Mouse (Mus musculus): ENCODE measurements around the gene Cabp1. TPM values are rescaled to one million over a fixed set of nuclear protein-coding genes. Genes with fewer than 3 reads are reported as not detected.

Gene Cabp1
- polyA plus RNA-seq, 1 experiment from 2014 or later, result 0.96 TPM

- 47% methylated on average over 5 of the region's 5 CpGs for WGBS
- H3K27me3 ChIP-seq, result peaks cover 53% of the 10 kb centered on the region
- H3K4me1 ChIP-seq (replicated peaks), result peaks cover 41% of the 10 kb centered on the region
Observed at GRCm38 (mm10) chr5:115188824-115189223, 5.4 kb downstream of the Cabp1 start.

GRCm38 (mm10) chr5:115187188-115188131 lies 6.7 kb downstream of the Cabp1 start:
- H3K4me1 ChIP-seq (replicated peaks), result peaks cover 41% of the 10 kb centered on the region
- no peak overlapping the region for H3K9ac ChIP-seq
- H3K27me3 ChIP-seq, result peaks cover 40% of the 10 kb centered on the region
- H3K36me3 ChIP-seq, result no peaks in the 10 kb centered on the region
- 17% methylated on average over 26 of the region's 26 CpGs for whole genome bisulfite sequencing
- H3K4me3 ChIP-seq, result peak overlapping the region; percentile 3
- peak; percentile 83 for ATAC-seq (replicated peaks; ENCODE audit: insufficient number of reproducible peaks, insufficient read depth, low FRiP score, low read depth)
- peak overlapping the region; percentile 40 for H3K4me2 ChIP-seq
- peak overlapping the region; percentile 64 for H3K27ac ChIP-seq
- H3K9me3 ChIP-seq (replicated peaks), result no peaks in the 10 kb centered on the region

More at GRCm38 (mm10) chr5:115188824-115189223, 5.4 kb downstream of the Cabp1 start:
- no peak for ATAC-seq (replicated peaks; ENCODE audit: insufficient number of reproducible peaks, insufficient read depth, low FRiP score, low read depth)
- Histone ChIP-seq H3K4me3 (no peak overlapping the region), H3K27ac (no peak overlapping the region), H3K9ac (no peak overlapping the region), H3K9me3 (replicated peaks) (no peaks in the 10 kb centered on the region), H3K36me3 (no peaks in the 10 kb centered on the region), H3K4me2 (no peak overlapping the region)

GRCm38 (mm10) chr5:115186371-115187073 lies 7.7 kb downstream of the Cabp1 start:
- no peak overlapping the region for H3K27ac ChIP-seq
- peaks cover 46% of the 10 kb centered on the region for H3K4me1 ChIP-seq (replicated peaks)
- ATAC-seq (replicated peaks; ENCODE audit: insufficient number of reproducible peaks, insufficient read depth, low FRiP score, low read depth), result no peak
- H3K27me3 ChIP-seq, result peaks cover 30% of the 10 kb centered on the region
- no peak overlapping the region for H3K9ac ChIP-seq
- H3K36me3 ChIP-seq, result no peaks in the 10 kb centered on the region
- H3K9me3 ChIP-seq (replicated peaks), result no peaks in the 10 kb centered on the region
- H3K4me2 ChIP-seq, result peak overlapping the region; percentile 40
- WGBS, result 37% methylated on average over 17 of the region's 17 CpGs
- peak overlapping the region; percentile 3 for H3K4me3 ChIP-seq

- Histone ChIP-seq H3K4me1 (replicated peaks) (peaks cover 54% of the 10 kb centered on the region), H3K27me3 (peaks cover 12% of the 10 kb centered on the region), H3K4me2 (peak overlapping the region; percentile 37), H3K36me3 (no peaks in the 10 kb centered on the region), H3K4me3 (peak overlapping the region; percentile 15; the same call in 1 of the 2 replicates), H3K9ac (no peak overlapping the region), H3K9me3 (replicated peaks) (no peaks in the 10 kb centered on the region), H3K27ac (no peak overlapping the region)
- 33% methylated on average over 15 of the region's 15 CpGs for WGBS
- no peak for ATAC-seq (replicated peaks; ENCODE audit: insufficient number of reproducible peaks, insufficient read depth, low FRiP score, low read depth)
Observed at GRCm38 (mm10) chr5:115184726-115185125, 9.5 kb downstream of the Cabp1 start.

GRCm38 (mm10) chr5:115183482-115183881 lies 10.7 kb downstream of the Cabp1 start:
- Histone ChIP-seq H3K4me2 (no peak overlapping the region), H3K27me3 (peaks cover 8% of the 10 kb centered on the region; the same call in 1 of the 2 replicates), H3K4me1 (replicated peaks) (peaks cover 54% of the 10 kb centered on the region), H3K9me3 (replicated peaks) (no peaks in the 10 kb centered on the region), H3K27ac (peak overlapping the region; percentile 41), H3K9ac (no peak overlapping the region), H3K4me3 (no peak overlapping the region), H3K36me3 (no peaks in the 10 kb centered on the region)
- no peak for ATAC-seq (replicated peaks; ENCODE audit: insufficient number of reproducible peaks, insufficient read depth, low FRiP score, low read depth)
- 33% methylated on average over 10 of the region's 10 CpGs for WGBS

GRCm38 (mm10) chr5:115182925-115183324 lies 11.3 kb downstream of the Cabp1 start:
- peaks cover 54% of the 10 kb centered on the region for H3K4me1 ChIP-seq (replicated peaks)
- peak overlapping the region; percentile 41 for H3K27ac ChIP-seq
- WGBS, result 63% methylated on average over 8 of the region's 8 CpGs
- H3K9ac ChIP-seq, result no peak overlapping the region
- H3K4me3 ChIP-seq, result no peak overlapping the region
- H3K9me3 ChIP-seq (replicated peaks), result no peaks in the 10 kb centered on the region
- ATAC-seq (replicated peaks; ENCODE audit: insufficient number of reproducible peaks, insufficient read depth, low FRiP score, low read depth), result no peak
- H3K36me3 ChIP-seq, result no peaks in the 10 kb centered on the region
- H3K4me2 ChIP-seq, result no peak overlapping the region
- H3K27me3 ChIP-seq, result peaks cover 6% of the 10 kb centered on the region; the same call in 1 of the 2 replicates

- H3K4me3 ChIP-seq, result no peak overlapping the region
- peaks cover 41% of the 10 kb centered on the region for H3K4me1 ChIP-seq (replicated peaks)
- peaks cover 6% of the 10 kb centered on the region; the same call in 1 of the 2 replicates for H3K27me3 ChIP-seq
- H3K9ac ChIP-seq, result no peak overlapping the region
- H3K36me3 ChIP-seq, result no peaks in the 10 kb centered on the region
- H3K4me2 ChIP-seq, result no peak overlapping the region
- WGBS, result 59% methylated on average over 13 of the region's 13 CpGs
- H3K27ac ChIP-seq, result peak overlapping the region; percentile 49
- no peak; the same call in 1 of the 2 replicates for ATAC-seq (replicated peaks; ENCODE audit: insufficient number of reproducible peaks, insufficient read depth, low FRiP score, low read depth)
- H3K9me3 ChIP-seq (replicated peaks), result no peaks in the 10 kb centered on the region
Observed at GRCm38 (mm10) chr5:115181248-115181940, 12.8 kb downstream of the Cabp1 start.

GRCm38 (mm10) chr5:115179596-115179995 lies 14.6 kb downstream of the Cabp1 start:
- Histone ChIP-seq H3K4me1 (replicated peaks) (peaks cover 35% of the 10 kb centered on the region), H3K9ac (no peak overlapping the region), H3K27ac (no peak overlapping the region), H3K4me3 (no peak overlapping the region), H3K4me2 (no peak overlapping the region), H3K36me3 (no peaks in the 10 kb centered on the region), H3K9me3 (replicated peaks) (no peaks in the 10 kb centered on the region), H3K27me3 (no peaks in the 10 kb centered on the region)
- WGBS, result 93% methylated on average over 11 of the region's 11 CpGs
- ATAC-seq (replicated peaks; ENCODE audit: insufficient number of reproducible peaks, insufficient read depth, low FRiP score, low read depth), result no peak

GRCm38 (mm10) chr5:115177866-115178265 lies 16.3 kb downstream of the Cabp1 start:
- Histone ChIP-seq H3K4me2 (no peak overlapping the region), H3K4me3 (no peak overlapping the region), H3K27me3 (no peaks in the 10 kb centered on the region), H3K27ac (no peak overlapping the region), H3K9ac (no peak overlapping the region), H3K9me3 (replicated peaks) (no peaks in the 10 kb centered on the region), H3K4me1 (replicated peaks) (peaks cover 21% of the 10 kb centered on the region), H3K36me3 (no peaks in the 10 kb centered on the region)
- ATAC-seq (replicated peaks; ENCODE audit: insufficient number of reproducible peaks, insufficient read depth, low FRiP score, low read depth), result no peak
- WGBS, result 81% methylated on average over 6 of the region's 6 CpGs

GRCm38 (mm10) chr5:115174554-115174953 lies 19.6 kb downstream of the Cabp1 start:
- Histone ChIP-seq H3K36me3 (no peaks in the 10 kb centered on the region), H3K27me3 (no peaks in the 10 kb centered on the region), H3K9me3 (replicated peaks) (no peaks in the 10 kb centered on the region), H3K4me2 (no peak overlapping the region), H3K4me1 (replicated peaks) (no peaks in the 10 kb centered on the region), H3K27ac (no peak overlapping the region), H3K9ac (no peak overlapping the region), H3K4me3 (no peak overlapping the region)
- WGBS, result 91% methylated on average over 1 of the region's 1 CpGs
- no peak for ATAC-seq (replicated peaks; ENCODE audit: insufficient number of reproducible peaks, insufficient read depth, low FRiP score, low read depth)

GRCm38 (mm10) chr5:115170150-115170549 lies 24.0 kb downstream of the Cabp1 start:
- 74% methylated on average over 8 of the region's 8 CpGs for WGBS
- no peak for ATAC-seq (replicated peaks; ENCODE audit: insufficient number of reproducible peaks, insufficient read depth, low FRiP score, low read depth)
- Histone ChIP-seq H3K27ac (no peak overlapping the region), H3K36me3 (no peaks in the 10 kb centered on the region), H3K27me3 (no peaks in the 10 kb centered on the region), H3K9me3 (replicated peaks) (no peaks in the 10 kb centered on the region), H3K4me1 (replicated peaks) (peaks cover 21% of the 10 kb centered on the region), H3K4me3 (no peak overlapping the region), H3K4me2 (no peak overlapping the region), H3K9ac (no peak overlapping the region)

All from heart, embryonic 15.5 days (tissue).